Mouse (Mus musculus) MEL (cell line): Measurements from ENCODE around the gene Slc9a5. TPM values are rescaled to one million over a fixed set of nuclear protein-coding genes. Genes with fewer than 3 reads are reported as not detected.
A peak's percentile ranks its signal among the peaks of the same experiment; 100 is the strongest.

Experiments
- DNase-seq: peaks from one replicate; pipeline ENCODE4 v3.0.0; 2011; ENCODE audit warnings: low read depth, low spot score
- H3K27ac ChIP-seq: 2 replicates; pipeline ENCODE4 v1.5.1; 2012; ENCODE audit warnings: low read depth, mild to moderate bottlenecking, control low read depth, low read length, moderate library complexity; ENCODE audit not compliant: control insufficient read depth
- H3K27me3 ChIP-seq, 2 experiments: fragments of 150-350 bp in 1 of 2; sonication (generic) in 1 of 2; 2 replicates each; pipeline ENCODE4 v1.6.1; 2012; ENCODE audit warnings: low read length in 2 of 2, mild to moderate bottlenecking in 2 of 2, improper control_type of control experiment in 1 of 2, moderate library complexity in 1 of 2; ENCODE audit not compliant: insufficient read depth in 2 of 2, control insufficient read depth in 1 of 2
- H3K36me3 ChIP-seq, 2 experiments: 2 replicates each; pipeline ENCODE4 v1.6.1; 2012 to 2014; ENCODE audit warnings: low read length in 2 of 2, improper control_type of control experiment in 1 of 2, inconsistent platforms in 1 of 2, mild to moderate bottlenecking in 1 of 2; ENCODE audit not compliant: insufficient read depth in 2 of 2, control insufficient read depth in 1 of 2
- H3K4me1 ChIP-seq, 2 experiments: fragments of 150-350 bp in 1 of 2; sonication (generic) in 1 of 2; 2 replicates each; pipeline ENCODE4 v1.6.1; 2012; ENCODE audit warnings: low read length in 2 of 2, improper control_type of control experiment in 1 of 2, mild to moderate bottlenecking in 1 of 2; ENCODE audit not compliant: insufficient read depth in 2 of 2, control insufficient read depth in 1 of 2
- H3K4me3 ChIP-seq, 2 experiments: fragments of 150-350 bp in 1 of 2; sonication (generic) in 1 of 2; 2 replicates each; pipeline ENCODE4 v1.5.1; 2012; ENCODE audit warnings: low read depth in 2 of 2, low read length in 2 of 2, mild to moderate bottlenecking in 2 of 2, moderate library complexity in 2 of 2, control low read depth in 1 of 2, improper control_type of control experiment in 1 of 2; ENCODE audit not compliant: control insufficient read depth in 1 of 2, insufficient read depth in 1 of 2
- H3K79me2 ChIP-seq: 2 replicates; pipeline ENCODE4 v1.6.1; 2012; ENCODE audit warnings: mild to moderate bottlenecking, low read length, moderate library complexity; ENCODE audit not compliant: control insufficient read depth, poor library complexity, insufficient read depth
- H3K9ac ChIP-seq: 2 replicates; pipeline ENCODE4 v1.6.1; 2012; ENCODE audit warnings: low read depth, mild to moderate bottlenecking, control low read depth, low read length, moderate library complexity; ENCODE audit not compliant: control insufficient read depth, poor library complexity, severe bottlenecking
- H3K9me3 ChIP-seq: fragments of 150-350 bp; sonication (generic); replicated peaks from 2 replicates; pipeline ENCODE4 v1.6.1; 2012; ENCODE audit warnings: mild to moderate bottlenecking, low read length, improper control_type of control experiment, moderate library complexity; ENCODE audit not compliant: insufficient read depth
- CHD2 ChIP-seq: IDR thresholded peaks from 2 replicates; pipeline ENCODE4 v1.6.1; 2011; ENCODE audit warnings: low read length, improper control_type of control experiment
- CTCF ChIP-seq, 3 experiments: IDR thresholded peaks in 2 of 3; conservative IDR thresholded peaks in 1 of 3; 2 replicates each; pipeline ENCODE4 v1.5.1; 2011 to 2012; ENCODE audit warnings: low read length in 3 of 3, low read depth in 2 of 3, mild to moderate bottlenecking in 2 of 3, improper control_type of control experiment in 1 of 3, inconsistent platforms in 1 of 3, mixed read lengths in 1 of 3, moderate library complexity in 1 of 3; ENCODE audit not compliant: control insufficient read depth in 1 of 3, insufficient read depth in 1 of 3, poor library complexity in 1 of 3, severe bottlenecking in 1 of 3
- JUND ChIP-seq: IDR thresholded peaks from 2 replicates; pipeline ENCODE4 v1.6.1; 2011; ENCODE audit warnings: low read depth, mild to moderate bottlenecking, improper control_type of control experiment, low read length
- MAFK ChIP-seq: IDR thresholded peaks from 2 replicates; pipeline ENCODE4 v1.6.1; 2011; ENCODE audit warnings: low read depth, mild to moderate bottlenecking, low read length, improper control_type of control experiment, borderline replicate concordance
- MAX ChIP-seq: IDR thresholded peaks from 2 replicates; pipeline ENCODE4 v1.6.1; 2011; ENCODE audit warnings: low read length, improper control_type of control experiment
- MXI1 ChIP-seq: IDR thresholded peaks from 2 replicates; pipeline ENCODE4 v1.6.1; 2011; ENCODE audit warnings: mild to moderate bottlenecking, low read depth, low read length, improper control_type of control experiment
- MYB ChIP-seq: IDR thresholded peaks from 2 replicates; pipeline ENCODE4 v1.6.1; 2011; ENCODE audit warnings: mild to moderate bottlenecking, low read depth, low read length, improper control_type of control experiment
- MYC ChIP-seq: IDR thresholded peaks from 2 replicates; pipeline ENCODE4 v1.6.1; 2011; ENCODE audit warnings: low read depth, mild to moderate bottlenecking, low read length, improper control_type of control experiment, moderate library complexity
- NELFE ChIP-seq: IDR thresholded peaks from 2 replicates; pipeline ENCODE4 v1.6.1; 2011; ENCODE audit warnings: low read depth, low read length, improper control_type of control experiment
- POLR2A ChIP-seq, 2 experiments: IDR thresholded peaks; 2 replicates each; pipeline ENCODE4 v1.6.1; 2011 to 2012; ENCODE audit warnings: low read length in 2 of 2, mild to moderate bottlenecking in 2 of 2, control low read depth in 1 of 2, improper control_type of control experiment in 1 of 2, low read depth in 1 of 2, moderate library complexity in 1 of 2; ENCODE audit not compliant: control insufficient read depth in 1 of 2, insufficient read depth in 1 of 2, poor library complexity in 1 of 2
- RAD21 ChIP-seq: IDR thresholded peaks from 2 replicates; pipeline ENCODE4 v1.6.1; 2011; ENCODE audit warnings: mild to moderate bottlenecking, low read depth, low read length, improper control_type of control experiment
- RCOR1 ChIP-seq: IDR thresholded peaks from 2 replicates; pipeline ENCODE4 v1.6.1; 2012; ENCODE audit warnings: low read depth, mild to moderate bottlenecking, inconsistent platforms, low read length, improper control_type of control experiment
- TAL1 ChIP-seq: IDR thresholded peaks from 2 replicates; pipeline ENCODE4 v1.6.1; 2012; ENCODE audit warnings: mild to moderate bottlenecking, inconsistent platforms, low read length, moderate library complexity, mixed read lengths
- UBTF ChIP-seq: IDR thresholded peaks from 2 replicates; pipeline ENCODE4 v1.6.1; 2012; ENCODE audit warnings: low read depth, mild to moderate bottlenecking, inconsistent platforms, low read length, improper control_type of control experiment, moderate library complexity, borderline replicate concordance; ENCODE audit not compliant: insufficient read depth
- ZKSCAN1 ChIP-seq: IDR thresholded peaks from 2 replicates; pipeline ENCODE4 v1.6.1; 2012; ENCODE audit warnings: low read depth, mild to moderate bottlenecking, inconsistent platforms, low read length, improper control_type of control experiment, moderate library complexity
- ZMIZ1 ChIP-seq: IDR thresholded peaks from 2 replicates; pipeline ENCODE4 v1.6.1; 2012; ENCODE audit warnings: low read depth, mild to moderate bottlenecking, inconsistent platforms, low read length, improper control_type of control experiment, moderate library complexity
- ZNF384 ChIP-seq: IDR thresholded peaks from 2 replicates; pipeline ENCODE4 v1.6.1; 2012; ENCODE audit warnings: low read depth, mild to moderate bottlenecking, inconsistent platforms, low read length, improper control_type of control experiment
- polyA plus RNA-seq, 2 experiments: library from polyadenylated mRNA; stranded (reverse) in 1 of 2; unstranded in 1 of 2; fragments of >175 nt in 1 of 2; fragments of >200 nt in 1 of 2; gene quantifications; 2 replicates each; pipeline versions ENCODE4 v1.2.1 to v1.2.4; 2012; ENCODE audit warnings: low replicate concordance in 2 of 2, low read depth in 1 of 2; ENCODE audit not compliant: insufficient read length in 2 of 2, insufficient read depth in 1 of 2, missing spikeins in 1 of 2
- total RNA-seq: library from RNA; depleted of rRNA; stranded (reverse); fragments of 300-350 nt; gene quantifications from 2 replicates; pipeline ENCODE4 v1.2.3, GENCODE M21; 2012

Gene Slc9a5
- total and polyA plus RNA-seq, 3 experiments = 0.12 to 1.9 TPM; not detected in 1

- H3K27ac ChIP-seq = no peak overlapping the region
- DNase-seq = no peak
- no peaks in the 10 kb centered on the region for H3K36me3 ChIP-seq
- no peaks in the 10 kb centered on the region for H3K4me1 ChIP-seq
- H3K79me2 ChIP-seq = no peaks in the 10 kb centered on the region
- no peak overlapping the region for H3K9ac ChIP-seq
- TF ChIP-seq MYC (no peak), MAFK (no peak), ZKSCAN1 (no peak), NELFE (no peak), JUND (no peak), MYB (no peak), TAL1 (no peak), POLR2A (IDR thresholded peaks at IDR 0.05; ENCODE audit: control insufficient read depth in 1 of 2, insufficient read depth in 1 of 2, low read depth in 1 of 2, low read length in 2 of 2, poor library complexity in 1 of 2) (no peak), UBTF (no peak), ZMIZ1 (no peak), CHD2 (no peak), MAX (no peak), MXI1 (no peak), RAD21 (no peak), ZNF384 (no peak)
- no peaks in the 10 kb centered on the region; a peak in 1 of 4 replicates for H3K27me3 ChIP-seq
- H3K9me3 ChIP-seq = no peaks in the 10 kb centered on the region
- no peak overlapping the region for H3K4me3 ChIP-seq
These were observed 10.6 kb downstream of the Slc9a5 start for GRCm38 (mm10) chr8:105359208-105359607.

GRCm38 (mm10) chr8:105359646-105360045 lies 11.0 kb downstream of the Slc9a5 start:
- no peak for DNase-seq
- TF ChIP-seq RCOR1 (no peak), CTCF (IDR thresholded peaks at IDR 0.05 in 2 of 3, conservative IDR thresholded peaks at IDR 0.05 in 1 of 3; ENCODE audit: control insufficient read depth in 1 of 3, insufficient read depth in 1 of 3, low read depth in 2 of 3, low read length in 3 of 3, poor library complexity in 1 of 3, severe bottlenecking in 1 of 3) (peak in 1 of 3 experiments; percentile 30; a peak in 2 of 6 replicates), RAD21 (peak; percentile 30)
- Histone ChIP-seq H3K27me3 (no peaks in the 10 kb centered on the region; a peak in 1 of 4 replicates), H3K4me1 (no peaks in the 10 kb centered on the region), H3K4me3 (no peak overlapping the region), H3K9me3 (no peaks in the 10 kb centered on the region), H3K36me3 (no peaks in the 10 kb centered on the region), H3K79me2 (no peaks in the 10 kb centered on the region), H3K27ac (no peak overlapping the region), H3K9ac (no peak overlapping the region)
